Mouse (Mus musculus) embryonic fibroblast, embryonic 13.5 days (primary cell): ENCODE measurements around the gene Cnih3. TPM values are rescaled to one million over a fixed set of nuclear protein-coding genes. Genes with fewer than 3 reads are reported as not detected.

ENCODE experiments used
- H3K27ac ChIP-seq: 2 replicates; pipeline ENCODE4 v1.5.1; 2012; ENCODE audit warnings: low read length, control low read depth, inconsistent platforms; ENCODE audit not compliant: insufficient read depth
- H3K4me1 ChIP-seq: 2 replicates; pipeline ENCODE4 v1.6.1; 2011; ENCODE audit warnings: low read length; ENCODE audit not compliant: control insufficient read depth, insufficient read depth
- H3K4me3 ChIP-seq: 2 replicates; pipeline ENCODE4 v1.5.1; 2011; ENCODE audit warnings: mild to moderate bottlenecking, control low read depth, low read length; ENCODE audit not compliant: insufficient read depth
- CTCF ChIP-seq: IDR thresholded peaks from 2 replicates; pipeline ENCODE4 v1.5.1; 2011; ENCODE audit warnings: mild to moderate bottlenecking, control low read depth, low read length, moderate library complexity, borderline replicate concordance; ENCODE audit not compliant: insufficient read depth
- POLR2A ChIP-seq: IDR thresholded peaks from 2 replicates; pipeline ENCODE4 v1.6.1; 2011; ENCODE audit warnings: low read depth, mild to moderate bottlenecking, control low read depth, low read length, moderate library complexity
- polyA plus RNA-seq: library from polyadenylated mRNA; stranded (reverse); fragments of >200 nt; gene quantifications from 2 replicates; pipeline ENCODE4 v1.2.4, GENCODE M21; 2011; ENCODE audit warnings: low read depth; ENCODE audit not compliant: missing spikeins, insufficient read length

The Cnih3 gene
- polyA plus RNA-seq, 1 experiment, result not detected

DNA sequence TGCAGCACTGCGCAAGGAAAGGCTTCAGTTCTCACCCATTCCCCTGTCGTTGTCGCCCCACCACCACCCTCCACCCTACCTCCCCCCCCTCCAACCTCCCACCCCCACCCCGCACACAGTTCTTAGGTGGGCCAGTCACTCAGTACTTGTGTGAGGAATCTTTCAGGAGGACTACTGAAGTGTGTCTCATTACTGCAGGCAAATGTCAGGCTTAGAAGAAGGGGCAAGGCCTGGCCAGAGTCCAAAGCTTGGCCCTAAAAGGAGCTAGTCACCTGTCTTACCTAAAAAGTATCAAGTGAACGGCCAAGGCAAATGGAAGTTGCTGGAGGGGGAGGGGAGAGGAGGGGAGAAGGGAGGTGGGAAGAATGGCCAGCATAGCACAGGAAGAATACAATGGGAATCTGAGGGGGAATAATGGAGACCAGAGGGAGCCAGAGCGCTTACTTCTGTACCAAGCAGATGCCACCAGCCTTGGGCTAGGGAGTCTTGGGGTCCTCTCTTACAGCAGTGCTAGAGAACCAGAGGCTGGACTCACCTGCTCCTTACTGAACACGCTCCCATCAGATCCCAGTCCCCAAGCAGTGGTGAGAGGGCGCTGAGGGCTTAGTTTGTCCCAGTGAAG is 88.7 kb downstream of the Cnih3 start:
- H3K4me3 ChIP-seq, result no peak overlapping the region
- no peaks in the 10 kb centered on the region; the same call in 1 of the 2 replicates for H3K4me1 ChIP-seq
- no peak for TF ChIP-seq CTCF
- no peak for TF ChIP-seq POLR2A
- H3K27ac ChIP-seq, result no peak overlapping the region; the same call in 1 of the 2 replicates

DNA sequence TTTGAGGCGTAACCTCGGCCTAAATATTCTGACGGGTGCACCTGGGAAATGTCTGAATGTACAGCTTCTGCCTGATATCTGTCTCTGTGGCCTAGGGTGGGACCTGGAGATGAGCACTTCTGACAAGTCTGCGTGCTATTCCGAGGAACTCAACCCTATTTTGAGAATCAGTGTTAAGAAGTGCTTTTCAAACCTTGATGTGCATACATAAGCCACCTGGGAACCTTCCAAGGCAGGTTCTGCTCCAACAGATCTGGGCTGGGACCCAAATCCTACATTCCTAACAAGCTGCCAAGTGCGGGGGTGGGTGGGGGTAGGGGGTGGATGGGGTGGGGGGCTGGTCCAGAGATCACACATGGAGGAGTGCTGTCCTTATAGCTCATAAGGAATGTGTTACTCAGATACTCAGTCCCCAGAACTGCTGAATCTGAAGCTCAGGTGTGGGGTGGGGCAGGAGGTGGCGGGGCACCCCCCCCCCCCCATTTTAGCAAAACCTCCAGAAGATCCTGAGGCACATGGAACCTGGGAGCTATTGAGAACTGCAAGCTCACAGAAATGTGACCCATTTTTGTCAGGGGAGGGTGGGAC is 89.3 kb downstream of the Cnih3 start:
- H3K27ac ChIP-seq, result no peak overlapping the region; the same call in 1 of the 2 replicates
- TF ChIP-seq POLR2A, result no peak
- H3K4me3 ChIP-seq, result no peak overlapping the region
- H3K4me1 ChIP-seq, result peaks cover 6% of the 10 kb centered on the region; the same call in 1 of the 2 replicates

DNA sequence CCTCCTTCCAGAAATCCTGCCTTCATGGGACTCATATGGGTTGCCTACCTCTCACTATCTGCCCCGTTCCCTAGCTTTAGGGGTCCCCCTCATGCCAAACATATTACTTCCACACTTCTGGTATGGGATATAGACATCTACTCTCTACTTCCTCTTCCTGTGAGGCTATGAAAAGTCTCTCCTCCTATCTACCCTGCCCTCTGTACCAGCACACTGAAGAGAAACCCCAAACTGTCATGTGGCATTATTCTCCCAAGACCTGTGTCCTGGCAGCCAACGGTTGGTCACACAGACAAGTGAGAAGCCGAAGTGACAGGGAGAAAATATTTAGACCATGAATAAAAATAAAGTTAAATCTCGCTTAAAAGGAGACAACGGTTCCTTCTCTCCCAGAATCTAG is 92.6 kb downstream of the Cnih3 start:
- no peak for TF ChIP-seq CTCF
- TF ChIP-seq POLR2A, result no peak
- no peak overlapping the region for H3K27ac ChIP-seq

DNA sequence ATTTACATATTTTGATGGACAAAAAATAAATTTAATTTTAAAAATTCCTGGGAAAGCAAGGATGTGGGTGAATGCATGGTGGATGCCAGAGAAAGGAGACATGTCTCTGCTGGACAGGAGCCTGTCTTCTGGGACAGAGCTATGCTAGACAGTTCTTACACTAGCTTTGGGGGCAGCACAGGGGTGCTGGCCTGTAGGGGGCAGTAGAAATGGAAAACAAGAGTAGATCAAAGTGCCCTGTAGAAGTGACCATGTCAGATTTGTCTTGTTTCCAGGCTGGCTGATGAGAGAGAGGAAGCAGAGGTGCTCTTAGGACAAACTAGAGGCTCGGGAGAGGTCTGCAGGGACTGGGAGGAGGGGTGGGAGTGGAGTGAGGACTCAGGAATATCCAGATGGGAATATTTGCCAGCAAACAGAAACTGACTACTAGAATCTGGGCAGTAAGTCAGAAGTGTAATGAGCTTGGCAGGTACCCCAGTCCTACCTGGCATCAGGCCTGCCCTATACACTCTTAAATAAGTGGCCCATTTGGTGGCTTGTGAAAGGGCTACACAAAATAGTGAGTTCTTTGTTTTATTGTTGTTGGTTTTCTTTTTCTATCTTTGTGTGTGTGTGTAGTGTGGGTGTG is 93.3 kb downstream of the Cnih3 start:
- H3K27ac ChIP-seq, result peak overlapping the region; percentile 86
- H3K4me3 ChIP-seq, result no peak overlapping the region
- peaks cover 8% of the 10 kb centered on the region; the same call in 1 of the 2 replicates for H3K4me1 ChIP-seq
- TF ChIP-seq CTCF, result no peak
- TF ChIP-seq POLR2A, result no peak

More for the DNA sequence above, 92.6 kb downstream of the Cnih3 start:
- Histone ChIP-seq H3K4me3 (no peak overlapping the region), H3K4me1 (peaks cover 8% of the 10 kb centered on the region; the same call in 1 of the 2 replicates)

DNA sequence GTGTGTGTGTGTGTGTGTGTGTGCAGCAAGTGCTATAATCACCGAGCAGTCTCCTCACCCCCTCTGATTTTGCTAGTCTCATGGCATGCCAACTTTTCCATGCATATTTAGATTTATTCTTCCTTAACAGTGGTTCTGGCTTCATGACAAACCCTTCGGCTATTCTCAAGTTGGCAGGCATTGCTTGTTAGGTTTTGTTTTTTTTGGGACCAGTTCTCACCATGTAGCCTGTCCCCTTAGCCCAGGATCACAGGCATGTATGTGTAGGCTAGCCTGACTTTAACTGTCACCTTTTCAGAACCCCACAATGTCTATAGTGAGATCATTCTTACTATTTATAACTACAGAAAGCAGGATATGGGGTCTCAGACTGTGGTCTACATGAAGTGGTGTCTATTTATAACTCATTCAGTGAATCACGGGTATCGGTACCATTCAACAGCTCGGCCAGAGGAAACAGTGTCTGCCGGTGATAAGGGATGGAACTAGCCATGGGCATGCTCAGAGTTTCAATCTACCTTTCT is 94.2 kb downstream of the Cnih3 start:
- H3K27ac ChIP-seq, result peak overlapping the region; percentile 86
- no peak overlapping the region for H3K4me3 ChIP-seq
- H3K4me1 ChIP-seq, result peaks cover 8% of the 10 kb centered on the region; the same call in 1 of the 2 replicates
- TF ChIP-seq CTCF, result no peak
- TF ChIP-seq POLR2A, result no peak

DNA sequence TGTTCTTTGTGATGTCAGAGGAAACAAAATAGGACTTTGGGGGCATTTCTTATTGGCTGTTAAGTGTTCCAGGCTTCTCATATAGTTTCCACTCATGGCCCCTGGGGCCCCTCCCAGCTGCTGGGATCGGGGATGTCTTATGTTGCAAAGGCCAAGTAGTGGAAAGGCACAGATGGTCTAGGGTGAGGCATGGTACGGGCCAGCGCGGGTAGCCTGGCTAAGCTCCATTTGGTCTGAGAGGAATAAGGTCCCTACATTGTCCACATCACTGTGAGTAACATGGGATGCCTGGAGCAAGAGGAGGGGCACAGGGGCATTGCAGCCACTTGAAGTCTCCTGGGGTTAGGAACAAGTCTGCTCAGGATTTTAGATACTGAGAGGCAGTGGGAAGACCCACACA is 95.1 kb downstream of the Cnih3 start:
- peaks cover 8% of the 10 kb centered on the region; the same call in 1 of the 2 replicates for H3K4me1 ChIP-seq
- H3K27ac ChIP-seq, result no peak overlapping the region
- H3K4me3 ChIP-seq, result no peak overlapping the region
- TF ChIP-seq CTCF, result no peak
- TF ChIP-seq POLR2A, result no peak

DNA sequence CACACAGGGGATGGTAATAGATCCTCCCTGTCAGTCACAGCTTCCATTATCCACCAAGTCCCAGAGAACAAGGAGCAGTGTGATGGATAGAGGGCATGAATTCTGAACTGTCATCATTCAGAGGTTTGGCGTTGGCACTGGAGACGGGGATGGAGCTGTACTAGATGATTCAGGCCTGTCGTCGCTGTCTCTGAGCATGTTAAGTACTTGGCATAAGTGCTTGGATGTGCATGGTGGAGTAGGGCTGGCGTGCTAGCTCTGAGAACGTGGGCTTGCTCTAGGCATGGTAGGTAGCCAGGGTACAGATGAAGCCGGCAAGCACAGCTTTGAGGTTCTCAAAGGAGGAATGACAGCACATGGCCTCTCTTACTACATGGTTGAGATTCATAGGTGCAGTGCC is 95.6 kb downstream of the Cnih3 start:
- TF ChIP-seq POLR2A, result no peak
- TF ChIP-seq CTCF, result no peak
- H3K4me1 ChIP-seq, result peaks cover 8% of the 10 kb centered on the region; the same call in 1 of the 2 replicates
- no peak overlapping the region for H3K27ac ChIP-seq
- H3K4me3 ChIP-seq, result no peak overlapping the region

DNA sequence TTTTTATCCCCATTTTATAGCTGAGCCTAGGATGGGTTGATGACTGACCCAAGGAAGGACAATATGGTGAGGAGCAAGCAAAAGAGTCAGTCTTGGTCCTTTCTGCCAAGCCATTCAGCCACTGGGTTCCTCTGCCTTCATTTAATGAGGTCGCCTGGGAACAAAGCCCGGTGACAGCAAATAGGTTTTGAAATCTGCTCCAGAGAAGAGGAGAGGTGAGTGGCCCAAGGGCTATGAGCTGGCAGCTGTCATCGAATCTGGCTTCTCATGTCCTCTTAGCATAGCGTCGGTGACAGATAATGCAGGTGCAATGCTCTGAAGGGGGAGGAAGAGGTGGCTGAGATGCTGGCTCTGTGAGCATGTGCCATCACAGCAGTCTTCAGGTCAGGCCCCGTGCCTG is 100.7 kb downstream of the Cnih3 start:
- 0 out of 2 replicates have a peak, but pooled peaks cover under 1% of the 10 kb centered on the region for H3K4me1 ChIP-seq
- H3K27ac ChIP-seq, result no peak overlapping the region
- H3K4me3 ChIP-seq, result no peak overlapping the region
- TF ChIP-seq CTCF (no peak), POLR2A (no peak)

DNA sequence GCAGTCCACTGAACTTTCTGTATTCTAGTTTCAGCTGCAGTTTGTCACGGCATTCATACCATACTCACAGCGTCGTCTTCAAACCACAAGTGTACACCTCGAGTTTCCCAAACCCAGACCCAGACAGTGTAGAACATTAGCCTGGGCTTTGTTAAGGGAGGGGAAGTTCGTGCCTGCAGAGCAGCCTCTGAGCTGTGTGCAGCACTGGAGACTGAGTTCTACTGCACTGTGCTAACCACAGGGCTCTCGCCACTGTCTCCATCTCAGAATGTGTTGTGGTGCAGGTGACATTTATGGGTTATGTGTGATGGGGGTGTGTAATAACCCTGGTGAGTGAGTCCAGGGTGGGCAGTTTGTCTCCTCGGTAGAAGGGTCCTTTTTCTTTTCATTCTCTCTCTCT is 104.5 kb downstream of the Cnih3 start:
- TF ChIP-seq POLR2A (no peak), CTCF (no peak)
- no peak overlapping the region for H3K4me3 ChIP-seq
- no peak overlapping the region for H3K27ac ChIP-seq
- no peaks in the 10 kb centered on the region for H3K4me1 ChIP-seq

DNA sequence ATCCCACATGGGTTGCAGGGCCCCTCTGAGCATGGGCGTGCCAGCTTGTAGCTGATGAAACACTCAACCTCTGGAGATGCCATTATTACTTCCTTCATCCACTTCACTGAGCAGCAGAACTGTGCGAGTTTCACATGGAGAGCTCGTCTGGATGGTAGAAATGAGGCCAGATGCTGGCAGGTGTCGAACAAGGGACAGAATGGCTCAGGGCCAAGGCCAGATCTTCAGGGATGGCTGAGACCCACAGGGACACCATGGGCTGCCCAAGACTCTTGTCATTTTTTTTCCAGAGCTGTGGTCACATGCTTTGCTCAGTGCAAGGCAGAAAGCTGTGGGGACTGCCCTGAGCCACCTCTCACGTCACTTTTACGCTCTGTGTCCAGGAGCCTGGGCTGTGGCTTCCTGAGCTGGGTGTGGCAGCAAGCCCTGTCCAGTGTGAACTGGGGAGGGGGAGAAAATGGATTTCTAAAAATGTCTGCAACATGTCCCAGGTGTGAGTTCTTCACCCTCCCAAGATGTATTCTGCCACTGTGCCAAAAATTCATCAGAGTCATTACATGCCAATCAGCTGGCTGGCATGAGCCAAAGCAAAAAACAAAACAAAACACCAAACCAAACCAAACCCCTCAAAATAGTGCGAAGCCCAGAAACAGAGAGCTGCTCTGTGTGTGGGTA is 107.1 kb downstream of the Cnih3 start:
- Histone ChIP-seq H3K27ac (no peak overlapping the region), H3K4me3 (no peak overlapping the region), H3K4me1 (no peaks in the 10 kb centered on the region)
- no peak for TF ChIP-seq CTCF
